Mouse (Mus musculus) monocyte, adult 5-6 weeks (primary cell): Measurements from ENCODE around the gene Rnf32. TPM values are rescaled to one million over a fixed set of nuclear protein-coding genes. Genes with fewer than 3 reads are reported as not detected.

Experiments
- ATAC-seq: fragments of 153-309, 156-312 bp; replicated peaks from 2 replicates; pipeline ENCODE4 v1.8.0; 2017; ENCODE audit warnings: mild to moderate bottlenecking; ENCODE audit not compliant: low TSS enrichment, insufficient number of reproducible peaks, severe bottlenecking, poor library complexity, low FRiP score
- total RNA-seq: library from RNA; stranded (forward); fragments of 200-1000, 200-491, 200-594 nt; gene quantifications from 3 replicates; pipeline ENCODE4 v1.2.3, GENCODE M21; 2017

Rnf32 gene
- total RNA-seq, 1 experiment from 2014 or later: not detected

GRCm38 (mm10) chr5:29251496-29251873, 55.7 kb downstream of the Rnf32 start:
- ATAC-seq: no peak

DNA sequence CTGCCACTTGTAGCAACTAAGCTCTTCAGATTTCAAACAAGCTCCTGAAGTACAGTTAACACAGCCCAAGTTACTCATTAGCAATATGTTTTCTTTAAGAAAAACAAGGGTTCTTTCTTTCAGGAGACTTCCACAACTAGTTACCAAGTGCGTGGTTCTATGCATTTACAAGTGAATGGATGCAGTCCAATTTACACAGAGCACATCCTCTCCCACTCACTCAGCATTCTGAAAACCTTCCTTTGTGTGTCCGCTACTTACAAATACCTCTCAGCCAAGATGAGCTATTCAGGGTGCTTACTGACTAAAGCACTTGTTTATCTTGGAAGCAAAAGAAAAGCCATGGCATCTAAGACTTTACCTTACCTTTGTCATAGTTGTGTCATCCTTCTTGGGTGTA, 58.1 kb downstream of the Rnf32 start:
- ATAC-seq: no peak

DNA sequence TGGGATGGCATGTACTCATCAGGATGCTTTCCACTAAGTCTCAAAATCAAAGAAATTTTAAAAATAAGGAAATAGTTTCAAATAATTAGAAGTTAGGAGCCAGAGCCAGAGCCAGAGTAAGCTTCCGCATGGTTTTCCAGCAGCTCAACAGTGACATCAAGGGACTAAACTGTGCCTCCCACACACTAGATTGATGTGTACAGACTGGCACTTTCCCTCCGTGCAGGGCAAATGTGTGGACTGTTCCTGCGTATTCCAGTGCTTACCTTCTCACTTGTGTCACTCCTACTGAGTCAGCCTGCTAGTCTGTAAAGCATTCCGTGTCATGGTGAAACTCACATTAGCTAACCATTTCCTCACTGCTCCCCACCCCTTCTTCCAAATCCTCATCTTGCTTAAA, 75.1 kb downstream of the Rnf32 start:
- ATAC-seq: no peak

GRCm38 (mm10) chr5:29273426-29273825, 77.6 kb downstream of the Rnf32 start:
- no peak for ATAC-seq

GRCm38 (mm10) chr5:29274746-29275145, 79.0 kb downstream of the Rnf32 start:
- ATAC-seq: no peak

Other genes starting within 250 kb of the Rnf32 start
- 0.43 to 2.2 TPM (median 1.1 TPM) in 3 replicates for gene Lmbr1, start 182.4 kb downstream of the Rnf32 start, total RNA-seq
- gene Nom1, start 238.7 kb downstream of the Rnf32 start, total RNA-seq: 10.8 to 14.1 TPM (median 10.9 TPM) in 3 replicates